In genomic region chr3:88535005-88535404, GRCm38 (mm10) we compare ENCODE assay signal across 9 mouse cellular contexts. TPM values are rescaled to one million over a fixed set of nuclear protein-coding genes. Genes with fewer than 3 reads are reported as not detected.
DNase-seq lines count a peak whose midpoint lies in the region; ATAC-seq and TF ChIP-seq lines count a peak whose summit lies in the region.
"Had no signal": no experiment of that assay in that cellular context is flagged by ENCODE, and none has a peak within 500 bp of the region (broad histone marks: within the 10 kb centered on the region; RNA-seq: fewer than 3 reads in every experiment).

No protein-coding gene starts in this region.

- H3K4me2 ChIP-seq in kidney, embryonic 15.5 days, result peak overlapping the region; percentile 87
- H3K4me2 ChIP-seq in hindbrain, embryonic 16.5 days (ENCODE audit: low read length), result peak overlapping the region; percentile 64
- H3K4me2 ChIP-seq in midbrain, postnatal 0 days (ENCODE audit: low read depth, low read length, poor library complexity, severe bottlenecking), result peak overlapping the region; percentile 84

- TF ChIP-seq CTCF in embryonic fibroblast, embryonic 13.5 days (IDR thresholded peaks at IDR 0.05; ENCODE audit: borderline replicate concordance, insufficient read depth, low read length), result no peak
- no peak for TF ChIP-seq CTCF in midbrain, postnatal 0 days (IDR thresholded peaks at IDR 0.05)

- no peak for DNase-seq in kidney, postnatal 10 days
- no peak for DNase-seq in midbrain, postnatal 0 days (ENCODE audit: low spot score)
- DNase-seq in right cerebral cortex, postnatal 25 days, result no peak
- DNase-seq in urinary bladder, postnatal 25 days (ENCODE audit: low spot score), result no peak
- DNase-seq: lung, postnatal 36 days had no signal

- peak overlapping the region; percentile 69 for H3K27ac ChIP-seq in kidney, embryonic 15.5 days
- no peak overlapping the region for H3K27ac ChIP-seq in embryonic fibroblast, embryonic 13.5 days (ENCODE audit: insufficient read depth, low read length)
- peak overlapping the region; percentile 36; the same call in 1 of the 2 replicates for H3K27ac ChIP-seq in hindbrain, embryonic 16.5 days (ENCODE audit: low read depth, low read length)
- peak overlapping the region; percentile 27; the same call in 1 of the 2 replicates for H3K27ac ChIP-seq in midbrain, postnatal 0 days (ENCODE audit: low read depth, low read length)

- no peaks in the 10 kb centered on the region for H3K9me3 ChIP-seq in kidney, embryonic 15.5 days (replicated peaks)
- no peaks in the 10 kb centered on the region for H3K9me3 ChIP-seq in hindbrain, embryonic 16.5 days (ENCODE audit: control insufficient read depth, low read length)
- H3K9me3 ChIP-seq in midbrain, postnatal 0 days (ENCODE audit: low read length), result no peaks in the 10 kb centered on the region

- WGBS in kidney, embryonic 15.5 days, result 16% methylated on average over 3 of the region's 3 CpGs
- 7% methylated on average over 3 of the region's 3 CpGs for WGBS in hindbrain, embryonic 16.5 days
- WGBS in midbrain, postnatal 0 days, result 11% methylated on average over 3 of the region's 3 CpGs

- H3K9ac ChIP-seq in kidney, embryonic 15.5 days, result peak overlapping the region; percentile 97
- H3K9ac ChIP-seq in hindbrain, embryonic 16.5 days (ENCODE audit: low read depth, low read length), result peak overlapping the region; percentile 64
- peak overlapping the region; percentile 45 for H3K9ac ChIP-seq in midbrain, postnatal 0 days (replicated peaks; ENCODE audit: low read length, poor library complexity, severe bottlenecking)

- no peak for ATAC-seq in kidney, embryonic 15.5 days (replicated peaks; ENCODE audit: low FRiP score)
- no peak for ATAC-seq in hindbrain, embryonic 16.5 days
- ATAC-seq in midbrain, postnatal 0 days (ENCODE audit: low FRiP score), result no peak
- no peak for ATAC-seq in megakaryocyte, adult 5-6 weeks (ENCODE audit: poor library complexity, severe bottlenecking)

- peaks cover 36% of the 10 kb centered on the region for H3K36me3 ChIP-seq in kidney, embryonic 15.5 days
- H3K36me3 ChIP-seq in hindbrain, embryonic 16.5 days (ENCODE audit: control insufficient read depth, insufficient read depth, low read length), result peaks cover 20% of the 10 kb centered on the region
- peaks cover 23% of the 10 kb centered on the region for H3K36me3 ChIP-seq in midbrain, postnatal 0 days (ENCODE audit: insufficient read depth, low read length)

- no peaks in the 10 kb centered on the region for H3K27me3 ChIP-seq in kidney, embryonic 15.5 days
- H3K27me3 ChIP-seq in hindbrain, embryonic 16.5 days (replicated peaks; ENCODE audit: control insufficient read depth, insufficient read depth, low read length), result no peaks in the 10 kb centered on the region
- no peaks in the 10 kb centered on the region for H3K27me3 ChIP-seq in midbrain, postnatal 0 days (ENCODE audit: insufficient read depth, low read length)

- H3K4me1 ChIP-seq in kidney, embryonic 15.5 days, result peaks cover 70% of the 10 kb centered on the region
- H3K4me1 ChIP-seq in embryonic fibroblast, embryonic 13.5 days (ENCODE audit: control insufficient read depth, insufficient read depth, low read length), result peaks cover 10% of the 10 kb centered on the region; the same call in 1 of the 2 replicates
- peaks cover 59% of the 10 kb centered on the region for H3K4me1 ChIP-seq in hindbrain, embryonic 16.5 days (ENCODE audit: control insufficient read depth, insufficient read depth, low read depth, low read length)
- peaks cover 24% of the 10 kb centered on the region for H3K4me1 ChIP-seq in midbrain, postnatal 0 days (ENCODE audit: insufficient read depth, low read length)

- peak overlapping the region; percentile 88 for H3K4me3 ChIP-seq in kidney, embryonic 15.5 days (replicated peaks)
- H3K4me3 ChIP-seq in embryonic fibroblast, embryonic 13.5 days (ENCODE audit: insufficient read depth, low read length), result peak overlapping the region; percentile 70; the same call in 1 of the 2 replicates
- peak overlapping the region; percentile 75 for H3K4me3 ChIP-seq in hindbrain, embryonic 16.5 days (ENCODE audit: low read length)
- H3K4me3 ChIP-seq in midbrain, postnatal 0 days (ENCODE audit: low read depth, low read length), result peak overlapping the region; percentile 48

- no peak for TF ChIP-seq POLR2A in embryonic fibroblast, embryonic 13.5 days (IDR thresholded peaks at IDR 0.05; ENCODE audit: low read depth, low read length)

RNA-seq across cellular contexts. Expression of gene Mex3a, which starts 2.8 kb away (rescaled TPM):
- polyA plus RNA-seq in kidney, embryonic 15.5 days (2015; fragmentation: Nextera tagmentation; extraction: Ambion mirVana), result 20.9 and 22.0 TPM in 2 replicates
- polyA plus RNA-seq in embryonic fibroblast, embryonic 13.5 days (2011; ENCODE audit: insufficient read length, low read depth, missing spikeins), result 25.7 and 33.6 TPM in 2 replicates
- 20.4 and 22.1 TPM in 2 replicates for polyA plus RNA-seq in hindbrain, embryonic 16.5 days (2015; fragmentation: Nextera tagmentation; extraction: Ambion mirVana)
- total RNA-seq in midbrain, postnatal 0 days (2014; rRNA removed), result 56.9 and 58.2 TPM in 2 replicates
- polyA plus RNA-seq in midbrain, postnatal 0 days (2015; fragmentation: Nextera tagmentation; extraction: Ambion mirVana), result 15.4 and 16.1 TPM in 2 replicates
- total RNA-seq in megakaryocyte, adult 5-6 weeks (2015), result 0.04 and 0.05 TPM in 2 replicates
- total RNA-seq in megakaryocyte, adult 5-6 weeks (2017), result 0.04 and 0.18 TPM in 2 replicates

RNA-seq across cellular contexts. Expression of gene Rab25, which starts 13.1 kb away (rescaled TPM):
- 15.1 and 17.4 TPM in 2 replicates for polyA plus RNA-seq in kidney, embryonic 15.5 days (2015; fragmentation: Nextera tagmentation; extraction: Ambion mirVana)
- polyA plus RNA-seq in embryonic fibroblast, embryonic 13.5 days (2011; ENCODE audit: insufficient read length, low read depth, missing spikeins), result not detected in 2 replicates
- 0.15 TPM in 1 of 2 replicates, not detected in the other for polyA plus RNA-seq in hindbrain, embryonic 16.5 days (2015; fragmentation: Nextera tagmentation; extraction: Ambion mirVana)
- 0.60 TPM in 1 of 2 replicates, not detected in the other for total RNA-seq in midbrain, postnatal 0 days (2014; rRNA removed)
- polyA plus RNA-seq in midbrain, postnatal 0 days (2015; fragmentation: Nextera tagmentation; extraction: Ambion mirVana), result 0.46 TPM in 1 of 2 replicates, not detected in the other
- not detected in 2 replicates for total RNA-seq in megakaryocyte, adult 5-6 weeks (2015)
- not detected in 2 replicates for total RNA-seq in megakaryocyte, adult 5-6 weeks (2017)

RNA-seq across cellular contexts. Expression of gene Lamtor2, which starts 17.9 kb away (rescaled TPM):
- polyA plus RNA-seq in kidney, embryonic 15.5 days (2015; fragmentation: Nextera tagmentation; extraction: Ambion mirVana), result 167 and 173 TPM in 2 replicates
- polyA plus RNA-seq in embryonic fibroblast, embryonic 13.5 days (2011; ENCODE audit: insufficient read length, low read depth, missing spikeins), result 74.4 and 81.1 TPM in 2 replicates
- 184 and 218 TPM in 2 replicates for polyA plus RNA-seq in hindbrain, embryonic 16.5 days (2015; fragmentation: Nextera tagmentation; extraction: Ambion mirVana)
- total RNA-seq in midbrain, postnatal 0 days (2014; rRNA removed), result 46.7 and 66.0 TPM in 2 replicates
- 187 and 205 TPM in 2 replicates for polyA plus RNA-seq in midbrain, postnatal 0 days (2015; fragmentation: Nextera tagmentation; extraction: Ambion mirVana)
- total RNA-seq in megakaryocyte, adult 5-6 weeks (2015), result 31.3 TPM in 2 replicates
- 57.8 and 73.4 TPM in 2 replicates for total RNA-seq in megakaryocyte, adult 5-6 weeks (2017)

RNA-seq across cellular contexts. Expression of gene Ubqln4, which starts 18.6 kb away (rescaled TPM):
- 54.0 and 57.9 TPM in 2 replicates for polyA plus RNA-seq in kidney, embryonic 15.5 days (2015; fragmentation: Nextera tagmentation; extraction: Ambion mirVana)
- 38.5 and 50.4 TPM in 2 replicates for polyA plus RNA-seq in embryonic fibroblast, embryonic 13.5 days (2011; ENCODE audit: insufficient read length, low read depth, missing spikeins)
- 40.1 and 44.4 TPM in 2 replicates for polyA plus RNA-seq in hindbrain, embryonic 16.5 days (2015; fragmentation: Nextera tagmentation; extraction: Ambion mirVana)
- total RNA-seq in midbrain, postnatal 0 days (2014; rRNA removed), result 103 and 120 TPM in 2 replicates
- polyA plus RNA-seq in midbrain, postnatal 0 days (2015; fragmentation: Nextera tagmentation; extraction: Ambion mirVana), result 29.7 and 30.4 TPM in 2 replicates
- total RNA-seq in megakaryocyte, adult 5-6 weeks (2015), result 10.5 and 14.5 TPM in 2 replicates
- total RNA-seq in megakaryocyte, adult 5-6 weeks (2017), result 15.9 and 16.4 TPM in 2 replicates

RNA-seq across cellular contexts. Expression of gene Lmna, which starts 25.2 kb away (rescaled TPM):
- polyA plus RNA-seq in kidney, embryonic 15.5 days (2015; fragmentation: Nextera tagmentation; extraction: Ambion mirVana), result 89.2 and 92.0 TPM in 2 replicates
- polyA plus RNA-seq in embryonic fibroblast, embryonic 13.5 days (2011; ENCODE audit: insufficient read length, low read depth, missing spikeins), result 401 and 426 TPM in 2 replicates
- 62.3 and 70.4 TPM in 2 replicates for polyA plus RNA-seq in hindbrain, embryonic 16.5 days (2015; fragmentation: Nextera tagmentation; extraction: Ambion mirVana)
- 57.6 and 75.0 TPM in 2 replicates for total RNA-seq in midbrain, postnatal 0 days (2014; rRNA removed)
- polyA plus RNA-seq in midbrain, postnatal 0 days (2015; fragmentation: Nextera tagmentation; extraction: Ambion mirVana), result 74.1 and 77.2 TPM in 2 replicates
- 1.5 and 1.9 TPM in 2 replicates for total RNA-seq in megakaryocyte, adult 5-6 weeks (2015)
- 2.5 and 4.5 TPM in 2 replicates for total RNA-seq in megakaryocyte, adult 5-6 weeks (2017)

Comparison
In these comparisons a context has a peak if more than half of its experiments do, and no peak if none do; other contexts are left out.
1. H3K9ac ChIP-seq: peak in every context shown above with its lines; median percentile 97 in kidney, embryonic 15.5 days; 64 in hindbrain, embryonic 16.5 days; 45 in midbrain, postnatal 0 days.
2. RNA of gene Rab25, which starts 13.1 kb away (polyA plus RNA-seq): 15.1 to 17.4 TPM in kidney, embryonic 15.5 days; 0.46 TPM in midbrain, postnatal 0 days, 0.15 TPM in hindbrain, embryonic 16.5 days and not detected in embryonic fibroblast, embryonic 13.5 days; every median in the first group is over 10 times any median in the second.
3. Peak in every context shown above with its lines, with median percentiles within 50 percentile points of each other: H3K4me2 ChIP-seq and H3K4me3 ChIP-seq.